ENCODE assay signal across 12 mouse cellular contexts in genomic region chr2:16773398-16774113, GRCm38 (mm10).
DNase-seq lines count a peak whose midpoint lies in the region; ATAC-seq lines count a peak whose summit lies in the region.
"Had no signal": no experiment of that assay in that cellular context is flagged by ENCODE, and none has a peak within 500 bp of the region (broad histone marks: within the 10 kb centered on the region; RNA-seq: fewer than 3 reads in every experiment).

No protein-coding gene starts in this region.

- H3K4me1 ChIP-seq in heart, embryonic 13.5 days: peaks cover 17% of the 10 kb centered on the region
- peaks cover 12% of the 10 kb centered on the region for H3K4me1 ChIP-seq in lung, embryonic 16.5 days (replicated peaks; ENCODE audit: control insufficient read depth, insufficient read depth, low read length)
- H3K4me1 ChIP-seq in embryonic facial prominence, embryonic 14.5 days (ENCODE audit: control insufficient read depth, insufficient read depth, low read length): peaks cover 5% of the 10 kb centered on the region; the same call in 1 of the 2 replicates
- H3K4me1 ChIP-seq in neural tube, embryonic 12.5 days: peaks cover 11% of the 10 kb centered on the region; the same call in 1 of the 2 replicates
- H3K4me1 ChIP-seq: liver, embryonic 15.5 days had no signal

- H3K27me3 ChIP-seq in heart, embryonic 13.5 days (replicated peaks): no peaks in the 10 kb centered on the region
- no peaks in the 10 kb centered on the region for H3K27me3 ChIP-seq in lung, embryonic 16.5 days (ENCODE audit: control insufficient read depth, insufficient read depth, low read depth, low read length)
- H3K27me3 ChIP-seq in embryonic facial prominence, embryonic 14.5 days (replicated peaks; ENCODE audit: control insufficient read depth, insufficient read depth, low read length): no peaks in the 10 kb centered on the region
- no peaks in the 10 kb centered on the region for H3K27me3 ChIP-seq in neural tube, embryonic 12.5 days (replicated peaks)
- H3K27me3 ChIP-seq: liver, embryonic 15.5 days had no signal

- H3K4me2 ChIP-seq in heart, embryonic 13.5 days: no peak overlapping the region
- H3K4me2 ChIP-seq in lung, embryonic 16.5 days (ENCODE audit: low read depth, low read length): no peak overlapping the region
- H3K4me2 ChIP-seq in embryonic facial prominence, embryonic 14.5 days (ENCODE audit: low read depth, low read length): no peak overlapping the region
- no peak overlapping the region for H3K4me2 ChIP-seq in neural tube, embryonic 12.5 days (replicated peaks)
- H3K4me2 ChIP-seq: heart, embryonic 11.5 days; liver, embryonic 15.5 days had no signal

- DNase-seq in heart, postnatal 10 days: no peak
- DNase-seq in lung, postnatal 25 days (ENCODE audit: low spot score): no peak
- DNase-seq in embryonic facial prominence, embryonic 14.5 days (ENCODE audit: low spot score): peak; percentile 62
- DNase-seq in heart, postnatal 25 days (ENCODE audit: low spot score): no peak
- DNase-seq in MN1 (ENCODE audit: low spot score): no peak

- 0 out of 2 replicates have a peak overlapping the region, but pooled peaks have one; percentile 20 for H3K27ac ChIP-seq in heart, embryonic 13.5 days (replicated peaks)
- peak overlapping the region; percentile 39; the same call in 1 of the 2 replicates for H3K27ac ChIP-seq in lung, embryonic 16.5 days (ENCODE audit: low read length)
- no peak overlapping the region for H3K27ac ChIP-seq in embryonic facial prominence, embryonic 14.5 days (replicated peaks; ENCODE audit: low read depth, low read length)
- no peak overlapping the region for H3K27ac ChIP-seq in neural tube, embryonic 12.5 days
- H3K27ac ChIP-seq: liver, embryonic 15.5 days had no signal

- H3K9ac ChIP-seq in heart, embryonic 13.5 days: no peak overlapping the region
- no peak overlapping the region for H3K9ac ChIP-seq in lung, embryonic 16.5 days (ENCODE audit: low read length)
- H3K9ac ChIP-seq in embryonic facial prominence, embryonic 14.5 days (ENCODE audit: low read depth, low read length): no peak overlapping the region
- H3K9ac ChIP-seq in neural tube, embryonic 12.5 days: no peak overlapping the region
- H3K9ac ChIP-seq: liver, embryonic 15.5 days had no signal

- WGBS in heart, embryonic 13.5 days: 7% methylated on average over 1 of the region's 1 CpGs
- WGBS in lung, embryonic 16.5 days: 11% methylated on average over 1 of the region's 1 CpGs
- WGBS in embryonic facial prominence, embryonic 14.5 days: 11% methylated on average over 1 of the region's 1 CpGs
- 15% methylated on average over 1 of the region's 1 CpGs for WGBS in neural tube, embryonic 12.5 days

- H3K36me3 ChIP-seq in heart, embryonic 13.5 days: no peaks in the 10 kb centered on the region
- H3K36me3 ChIP-seq in lung, embryonic 16.5 days (ENCODE audit: control insufficient read depth, insufficient read depth, low read length): no peaks in the 10 kb centered on the region
- H3K36me3 ChIP-seq in embryonic facial prominence, embryonic 14.5 days (ENCODE audit: control insufficient read depth, insufficient read depth, low read length): no peaks in the 10 kb centered on the region
- H3K36me3 ChIP-seq in neural tube, embryonic 12.5 days: no peaks in the 10 kb centered on the region
- H3K36me3 ChIP-seq: liver, embryonic 15.5 days had no signal

- no peak for ATAC-seq in heart, embryonic 13.5 days (ENCODE audit: extremely low read depth, insufficient number of reproducible peaks, low FRiP score, low TSS enrichment)
- peak; percentile 82 for ATAC-seq in lung, embryonic 16.5 days (ENCODE audit: low read depth)
- no peak; the same call in 1 of the 2 replicates for ATAC-seq in embryonic facial prominence, embryonic 14.5 days (ENCODE audit: low read depth)
- 0 out of 2 replicates have a peak, but pooled peaks have one; percentile 42 for ATAC-seq in neural tube, embryonic 12.5 days (ENCODE audit: low FRiP score, low read depth)
- ATAC-seq: inflammation-experienced regulatory T-cells, adult 6 months had no signal

- intact Hi-C loops in heart, postnatal 10 days (cut with DNase I): no loop called here
- intact Hi-C loops in heart, postnatal 25 days (cut with DNase I): no loop called here

- H3K4me3 ChIP-seq in heart, embryonic 13.5 days: no peak overlapping the region
- H3K4me3 ChIP-seq in lung, embryonic 16.5 days (ENCODE audit: low read length): no peak overlapping the region
- H3K4me3 ChIP-seq in embryonic facial prominence, embryonic 14.5 days (ENCODE audit: low read depth, low read length): no peak overlapping the region
- no peak overlapping the region for H3K4me3 ChIP-seq in neural tube, embryonic 12.5 days
- H3K4me3 ChIP-seq: erythroblast, embryonic 14.5 days; liver, embryonic 15.5 days had no signal

- H3K9me3 ChIP-seq in heart, embryonic 13.5 days: no peaks in the 10 kb centered on the region
- no peaks in the 10 kb centered on the region for H3K9me3 ChIP-seq in lung, embryonic 16.5 days (ENCODE audit: control insufficient read depth, low read length)
- H3K9me3 ChIP-seq in embryonic facial prominence, embryonic 14.5 days (ENCODE audit: control insufficient read depth, low read length): no peaks in the 10 kb centered on the region
- no peaks in the 10 kb centered on the region for H3K9me3 ChIP-seq in neural tube, embryonic 12.5 days
- H3K9me3 ChIP-seq: liver, embryonic 15.5 days had no signal

Comparison
In these comparisons a context has a peak if more than half of its experiments do, and no peak if none do; other contexts are left out.
1. ATAC-seq: peak in lung, embryonic 16.5 days (single experiment) and neural tube, embryonic 12.5 days (single experiment); none in heart, embryonic 13.5 days (single experiment) and embryonic facial prominence, embryonic 14.5 days (single experiment).
2. H3K27ac ChIP-seq: peak in heart, embryonic 13.5 days (single experiment) and lung, embryonic 16.5 days (single experiment); none in embryonic facial prominence, embryonic 14.5 days (single experiment) and neural tube, embryonic 12.5 days (single experiment).